Mouse (Mus musculus) ES-E14 (cell line): ENCODE results near the gene Dlgap1.

Source experiments
- CHD2 ChIP-seq: IDR thresholded peaks from 2 replicates; pipeline ENCODE4 v1.6.1; 2014; ENCODE audit warnings: mild to moderate bottlenecking, low read depth, low read length, inconsistent platforms
- HCFC1 ChIP-seq: IDR thresholded peaks from 2 replicates; pipeline ENCODE4 v1.6.1; 2012; ENCODE audit warnings: low read length, inconsistent platforms, borderline replicate concordance; ENCODE audit not compliant: insufficient read depth
- MAFK ChIP-seq: IDR thresholded peaks from 2 replicates; pipeline ENCODE4 v1.6.1; 2014; ENCODE audit warnings: mild to moderate bottlenecking, low read depth, low read length, inconsistent platforms; ENCODE audit not compliant: insufficient read depth
- ZC3H11A ChIP-seq: IDR thresholded peaks from 2 replicates; pipeline ENCODE4 v1.6.1; 2012; ENCODE audit warnings: low read depth, mild to moderate bottlenecking, inconsistent platforms, low read length, borderline replicate concordance
- ZNF384 ChIP-seq: IDR thresholded peaks from 2 replicates; pipeline ENCODE4 v1.6.1; 2012; ENCODE audit warnings: low read depth, low read length, inconsistent platforms

- TF ChIP-seq CHD2: no peak
- no peak for TF ChIP-seq ZNF384
- TF ChIP-seq ZC3H11A: no peak
- TF ChIP-seq MAFK: no peak
- TF ChIP-seq HCFC1: no peak
Measured at GRCm38 (mm10) chr17:70612171-70612570, 643.3 kb downstream of the Dlgap1 start.
